Mouse (Mus musculus): ENCODE measurements around the gene LTO1. TPM values are rescaled to one million over a fixed set of nuclear protein-coding genes. Genes with fewer than 3 reads are reported as not detected.
"Not testable (repeated sequence)": the region's sequence is repeated elsewhere in the genome, so short reads cannot be mapped to it uniquely, and the experiment has no call there.

LTO1 gene
- polyA plus RNA-seq, 1 experiment from 2014 or later, result 22.6 TPM

GRCm38 (mm10) chr7:144888564-144889299, 26.2 kb upstream of the LTO1 start:
- no peak for ATAC-seq (ENCODE audit: low FRiP score)
- Histone ChIP-seq H3K9ac (no peak overlapping the region), H3K9me3 (ENCODE audit: control insufficient read depth, low read length) (no peaks in the 10 kb centered on the region), H3K4me1 (replicated peaks; ENCODE audit: control insufficient read depth, insufficient read depth, low read length) (no peaks in the 10 kb centered on the region), H3K27me3 (ENCODE audit: control insufficient read depth, insufficient read depth, low read length) (no peaks in the 10 kb centered on the region), H3K36me3 (replicated peaks; ENCODE audit: control insufficient read depth, insufficient read depth) (no peaks in the 10 kb centered on the region), H3K4me2 (replicated peaks) (no peak overlapping the region), H3K4me3 (replicated peaks; ENCODE audit: low read length) (no peak overlapping the region), H3K27ac (no peak overlapping the region)
- no peak for DNase-seq (ENCODE audit: low spot score)
- WGBS, result 7% methylated on average over 18 of the region's 18 CpGs

- 100% methylated on average over 1 of the region's 1 CpGs for WGBS
- not testable (repeated sequence) for ATAC-seq (ENCODE audit: low FRiP score); DNase-seq (ENCODE audit: low spot score); H3K27ac ChIP-seq; H3K9ac ChIP-seq; H3K4me2 ChIP-seq (replicated peaks); H3K36me3 ChIP-seq (replicated peaks; ENCODE audit: control insufficient read depth, insufficient read depth); H3K9me3 ChIP-seq (ENCODE audit: control insufficient read depth, low read length); H3K4me3 ChIP-seq (replicated peaks; ENCODE audit: low read length)
- H3K27me3 ChIP-seq (ENCODE audit: control insufficient read depth, insufficient read depth, low read length), result peaks cover 12% of the 10 kb centered on the region; the same call in 1 of the 2 replicates
- H3K4me1 ChIP-seq (replicated peaks; ENCODE audit: control insufficient read depth, insufficient read depth, low read length), result 0 out of 2 replicates have a peak, but pooled peaks cover 11% of the 10 kb centered on the region
Observed at GRCm38 (mm10) chr7:144890661-144891060, 24.2 kb upstream of the LTO1 start.

GRCm38 (mm10) chr7:144891863-144892262, 23.0 kb upstream of the LTO1 start:
- H3K4me1 ChIP-seq (replicated peaks; ENCODE audit: control insufficient read depth, insufficient read depth, low read length), result peaks cover 20% of the 10 kb centered on the region
- WGBS, result 73% methylated on average over 2 of the region's 2 CpGs
- no peak overlapping the region for H3K9ac ChIP-seq
- no peaks in the 10 kb centered on the region for H3K9me3 ChIP-seq (ENCODE audit: control insufficient read depth, low read length)
- H3K4me3 ChIP-seq (replicated peaks; ENCODE audit: low read length), result no peak overlapping the region
- H3K27me3 ChIP-seq (ENCODE audit: control insufficient read depth, insufficient read depth, low read length), result peaks cover 23% of the 10 kb centered on the region
- no peak for ATAC-seq (ENCODE audit: low FRiP score)
- H3K27ac ChIP-seq, result no peak overlapping the region
- no peak overlapping the region for H3K4me2 ChIP-seq (replicated peaks)
- no peak for DNase-seq (ENCODE audit: low spot score)
- no peaks in the 10 kb centered on the region for H3K36me3 ChIP-seq (replicated peaks; ENCODE audit: control insufficient read depth, insufficient read depth)

GRCm38 (mm10) chr7:144892322-144892721, 22.6 kb upstream of the LTO1 start:
- Histone ChIP-seq H3K4me3 (replicated peaks; ENCODE audit: low read length) (no peak overlapping the region), H3K27ac (no peak overlapping the region), H3K27me3 (ENCODE audit: control insufficient read depth, insufficient read depth, low read length) (peaks cover 23% of the 10 kb centered on the region), H3K36me3 (replicated peaks; ENCODE audit: control insufficient read depth, insufficient read depth) (no peaks in the 10 kb centered on the region), H3K9ac (no peak overlapping the region), H3K9me3 (ENCODE audit: control insufficient read depth, low read length) (no peaks in the 10 kb centered on the region), H3K4me2 (replicated peaks) (no peak overlapping the region), H3K4me1 (replicated peaks; ENCODE audit: control insufficient read depth, insufficient read depth, low read length) (peaks cover 20% of the 10 kb centered on the region)
- DNase-seq (ENCODE audit: low spot score) (no peak), ATAC-seq (ENCODE audit: low FRiP score) (no peak)
- WGBS, result 41% methylated on average over 6 of the region's 6 CpGs

GRCm38 (mm10) chr7:144894191-144894590, 20.7 kb upstream of the LTO1 start:
- Histone ChIP-seq H3K36me3 (replicated peaks; ENCODE audit: control insufficient read depth, insufficient read depth) (no peaks in the 10 kb centered on the region), H3K27ac (no peak overlapping the region), H3K9me3 (ENCODE audit: control insufficient read depth, low read length) (no peaks in the 10 kb centered on the region), H3K4me3 (replicated peaks; ENCODE audit: low read length) (no peak overlapping the region), H3K27me3 (ENCODE audit: control insufficient read depth, insufficient read depth, low read length) (peaks cover 37% of the 10 kb centered on the region), H3K9ac (no peak overlapping the region), H3K4me1 (replicated peaks; ENCODE audit: control insufficient read depth, insufficient read depth, low read length) (peaks cover 20% of the 10 kb centered on the region), H3K4me2 (replicated peaks) (no peak overlapping the region)
- ATAC-seq (ENCODE audit: low FRiP score), result no peak
- 3% methylated on average over 5 of the region's 5 CpGs for WGBS
- DNase-seq (ENCODE audit: low spot score), result peak; percentile 71

GRCm38 (mm10) chr7:144894706-144895105, 20.2 kb upstream of the LTO1 start:
- Histone ChIP-seq H3K36me3 (replicated peaks; ENCODE audit: control insufficient read depth, insufficient read depth) (no peaks in the 10 kb centered on the region), H3K27me3 (ENCODE audit: control insufficient read depth, insufficient read depth, low read length) (peaks cover 39% of the 10 kb centered on the region), H3K9me3 (ENCODE audit: control insufficient read depth, low read length) (no peaks in the 10 kb centered on the region), H3K9ac (peak overlapping the region; percentile 41; the same call in 1 of the 2 replicates), H3K27ac (peak overlapping the region; percentile 2; the same call in 1 of the 2 replicates), H3K4me3 (replicated peaks; ENCODE audit: low read length) (peak overlapping the region; percentile 40), H3K4me2 (replicated peaks) (peak overlapping the region; percentile 65), H3K4me1 (replicated peaks; ENCODE audit: control insufficient read depth, insufficient read depth, low read length) (peaks cover 20% of the 10 kb centered on the region)
- ATAC-seq (ENCODE audit: low FRiP score) (no peak), DNase-seq (ENCODE audit: low spot score) (peak; percentile 32)
- WGBS, result 2% methylated on average over 4 of the region's 4 CpGs

GRCm38 (mm10) chr7:144895305-144896111, 19.4 kb upstream of the LTO1 start:
- H3K27me3 ChIP-seq (ENCODE audit: control insufficient read depth, insufficient read depth, low read length), result peaks cover 39% of the 10 kb centered on the region
- H3K9me3 ChIP-seq (ENCODE audit: control insufficient read depth, low read length), result no peaks in the 10 kb centered on the region
- H3K4me2 ChIP-seq (replicated peaks), result peak overlapping the region; percentile 65
- peak overlapping the region; percentile 40 for H3K4me3 ChIP-seq (replicated peaks; ENCODE audit: low read length)
- H3K36me3 ChIP-seq (replicated peaks; ENCODE audit: control insufficient read depth, insufficient read depth), result no peaks in the 10 kb centered on the region
- peak overlapping the region; percentile 41 for H3K9ac ChIP-seq
- ATAC-seq (ENCODE audit: low FRiP score), result peak; percentile 77
- under 1% methylated on average over 37 of the region's 37 CpGs for WGBS
- DNase-seq (ENCODE audit: low spot score), result peak; percentile 81
- H3K27ac ChIP-seq, result peak overlapping the region; percentile 52
- peaks cover 20% of the 10 kb centered on the region for H3K4me1 ChIP-seq (replicated peaks; ENCODE audit: control insufficient read depth, insufficient read depth, low read length)

GRCm38 (mm10) chr7:144896294-144897218, 18.3 kb upstream of the LTO1 start, which contains the start of gene Fgf15:
TSS of gene Fgf15 (plus strand) at chr7:144896531.
- Histone ChIP-seq H3K27me3 (ENCODE audit: control insufficient read depth, insufficient read depth, low read length) (peaks cover 39% of the 10 kb centered on the region), H3K4me1 (replicated peaks; ENCODE audit: control insufficient read depth, insufficient read depth, low read length) (peaks cover 20% of the 10 kb centered on the region), H3K4me2 (replicated peaks) (peak within 1 kb of the TSS; percentile 65), H3K4me3 (replicated peaks; ENCODE audit: low read length) (peak within 1 kb of the TSS; percentile 40), H3K9me3 (ENCODE audit: control insufficient read depth, low read length) (no peaks in the 10 kb centered on the region), H3K36me3 (replicated peaks; ENCODE audit: control insufficient read depth, insufficient read depth) (no peaks in the 10 kb centered on the region), H3K9ac (peak within 1 kb of the TSS; percentile 41), H3K27ac (peak within 1 kb of the TSS; percentile 52)
- DNase-seq (ENCODE audit: low spot score) (peak; percentile 44), ATAC-seq (ENCODE audit: low FRiP score) (peak; percentile 18; the same call in 1 of the 2 replicates)
- WGBS, result under 1% methylated on average over 65 of the region's 65 CpGs

Measured in hindbrain, embryonic 14.5 days (tissue).